Mouse (Mus musculus): ENCODE results near the gene Cdh3. TPM values are rescaled to one million over a fixed set of nuclear protein-coding genes. Genes with fewer than 3 reads are reported as not detected.

Cdh3 gene
- polyA plus RNA-seq, 1 experiment, result not detected

DNA sequence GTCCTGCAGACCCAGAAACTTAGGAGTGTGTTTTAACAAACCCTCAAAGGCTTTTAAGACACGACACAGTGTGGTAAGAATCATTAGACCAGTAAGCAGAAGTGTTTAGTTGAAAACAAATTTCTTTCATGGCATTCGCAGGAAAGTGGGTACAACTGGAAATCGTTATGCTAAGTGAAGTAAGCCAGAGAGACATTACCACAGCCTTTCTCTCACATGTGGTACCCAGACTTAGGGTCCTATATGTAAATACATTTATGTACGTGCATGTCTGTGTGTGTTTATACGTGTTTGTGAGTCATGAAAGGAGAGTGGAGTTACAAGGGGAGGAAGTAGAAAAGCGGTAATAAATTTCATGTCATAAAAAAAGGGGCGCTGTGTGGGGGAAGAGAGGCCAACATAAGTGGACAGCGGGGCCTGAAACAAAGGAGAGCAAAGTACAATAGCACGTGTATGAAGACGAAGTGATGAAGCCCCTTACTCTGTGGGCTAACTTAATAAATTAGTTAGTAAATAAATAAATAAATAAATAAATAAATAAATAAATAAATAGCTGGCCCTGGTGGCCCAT, 37.8 kb downstream of the Cdh3 start:
- Histone ChIP-seq H3K27ac (ENCODE audit: control insufficient read depth, insufficient read depth, low read depth, low read length, poor library complexity) (no peak overlapping the region), H3K4me1 (ENCODE audit: control insufficient read depth, insufficient read depth, low read length) (no peaks in the 10 kb centered on the region), H3K4me3 (replicated peaks; ENCODE audit: control insufficient read depth, low read depth, low read length) (no peak overlapping the region)
- no peak for TF ChIP-seq POLR2A (IDR thresholded peaks at IDR 0.05; ENCODE audit: borderline replicate concordance, control insufficient read depth, low read depth, low read length)
- TF ChIP-seq CTCF (IDR thresholded peaks at IDR 0.05; ENCODE audit: control insufficient read depth, insufficient read depth, low read length), result no peak
- WGBS, result 17% methylated on average over 10 of the region's 10 CpGs

DNA sequence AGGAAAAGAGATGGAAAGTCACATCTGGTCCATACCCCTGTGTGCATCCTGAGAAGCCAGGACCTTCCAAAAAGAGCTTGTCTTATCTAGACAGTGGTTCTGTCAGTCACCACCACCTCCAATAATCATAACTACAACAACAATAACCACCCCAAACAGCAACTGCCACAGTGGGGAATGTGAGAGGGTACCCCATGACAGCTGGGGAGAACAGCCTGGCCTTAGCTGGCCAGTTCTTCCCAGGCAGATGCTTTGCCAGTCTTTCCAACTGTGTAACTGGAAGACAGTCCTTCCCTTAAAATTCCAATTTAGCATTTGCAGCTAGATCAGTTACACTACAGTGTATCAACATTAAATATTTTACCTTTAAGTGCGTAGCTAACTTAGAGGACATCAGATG, 40.2 kb downstream of the Cdh3 start:
- WGBS, result 94% methylated on average over 1 of the region's 1 CpGs

DNA sequence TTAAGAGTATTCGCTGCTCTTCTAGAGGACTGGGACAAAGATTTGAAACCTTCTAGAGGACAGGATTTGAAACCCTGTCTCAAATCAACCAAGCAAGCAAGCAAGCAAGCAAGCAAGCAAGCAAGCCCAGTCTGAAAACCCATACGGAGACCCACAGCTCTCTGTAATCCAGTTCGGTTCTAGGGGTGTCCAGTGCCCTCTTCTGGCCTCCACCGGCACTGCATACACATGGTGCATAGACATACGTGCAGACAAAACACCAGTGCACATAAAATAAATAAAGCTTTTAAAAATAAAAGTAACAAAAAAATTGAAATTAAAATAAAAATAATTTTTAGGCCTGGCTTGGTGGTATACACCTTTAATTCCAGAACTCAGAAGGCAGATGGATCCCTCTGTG, 43.3 kb downstream of the Cdh3 start:
- Histone ChIP-seq H3K4me1 (ENCODE audit: control insufficient read depth, insufficient read depth, low read length) (no peaks in the 10 kb centered on the region; the same call in 1 of the 2 replicates), H3K4me3 (replicated peaks; ENCODE audit: control insufficient read depth, low read depth, low read length) (no peak overlapping the region), H3K27ac (ENCODE audit: control insufficient read depth, insufficient read depth, low read depth, low read length, poor library complexity) (no peak overlapping the region)
- 92% methylated on average over 5 of the region's 5 CpGs for WGBS
- TF ChIP-seq CTCF (IDR thresholded peaks at IDR 0.05; ENCODE audit: control insufficient read depth, insufficient read depth, low read length) (peak; percentile 15; the same call in 1 of the 2 replicates), POLR2A (IDR thresholded peaks at IDR 0.05; ENCODE audit: borderline replicate concordance, control insufficient read depth, low read depth, low read length) (no peak)

More for the DNA sequence above, 40.2 kb downstream of the Cdh3 start:
- no peak for TF ChIP-seq POLR2A (IDR thresholded peaks at IDR 0.05; ENCODE audit: borderline replicate concordance, control insufficient read depth, low read depth, low read length)
- no peak for TF ChIP-seq CTCF (IDR thresholded peaks at IDR 0.05; ENCODE audit: control insufficient read depth, insufficient read depth, low read length)
- Histone ChIP-seq H3K27ac (ENCODE audit: control insufficient read depth, insufficient read depth, low read depth, low read length, poor library complexity) (no peak overlapping the region), H3K4me1 (ENCODE audit: control insufficient read depth, insufficient read depth, low read length) (no peaks in the 10 kb centered on the region), H3K4me3 (replicated peaks; ENCODE audit: control insufficient read depth, low read depth, low read length) (no peak overlapping the region)

DNA sequence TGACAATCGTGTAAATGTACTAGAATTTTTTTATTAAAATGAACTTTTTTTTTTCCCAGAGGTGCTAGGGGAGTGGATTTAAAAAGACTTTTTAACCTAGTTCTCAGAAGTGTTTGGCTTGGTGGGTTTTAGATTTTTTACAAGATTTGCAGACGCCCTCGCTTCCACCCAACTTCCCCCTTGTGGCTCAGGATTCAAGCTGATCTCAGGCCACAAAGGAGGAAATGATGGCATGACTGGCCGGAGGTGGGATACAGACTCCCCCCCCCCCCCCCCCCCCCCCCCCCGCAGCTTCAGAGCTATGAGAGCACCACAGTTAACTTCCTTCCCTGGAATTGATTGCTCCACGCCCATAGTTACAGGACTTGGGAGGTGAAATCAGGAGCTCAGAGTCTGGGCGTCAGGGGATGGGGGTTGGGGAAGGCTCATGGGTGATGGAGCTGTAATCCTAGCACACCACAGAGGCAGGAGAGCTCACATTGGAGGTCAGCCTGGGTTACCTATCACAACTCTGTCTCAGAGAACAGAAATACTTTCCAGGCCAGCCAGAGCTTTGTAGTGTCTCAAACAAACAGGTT, 45.5 kb downstream of the Cdh3 start:
- Histone ChIP-seq H3K4me1 (ENCODE audit: control insufficient read depth, insufficient read depth, low read length) (peaks cover 2% of the 10 kb centered on the region; the same call in 1 of the 2 replicates), H3K4me3 (replicated peaks; ENCODE audit: control insufficient read depth, low read depth, low read length) (no peak overlapping the region), H3K27ac (ENCODE audit: control insufficient read depth, insufficient read depth, low read depth, low read length, poor library complexity) (no peak overlapping the region)
- 2% methylated on average over 7 of the region's 7 CpGs for WGBS
- no peak for TF ChIP-seq POLR2A (IDR thresholded peaks at IDR 0.05; ENCODE audit: borderline replicate concordance, control insufficient read depth, low read depth, low read length)
- no peak for TF ChIP-seq CTCF (IDR thresholded peaks at IDR 0.05; ENCODE audit: control insufficient read depth, insufficient read depth, low read length)

DNA sequence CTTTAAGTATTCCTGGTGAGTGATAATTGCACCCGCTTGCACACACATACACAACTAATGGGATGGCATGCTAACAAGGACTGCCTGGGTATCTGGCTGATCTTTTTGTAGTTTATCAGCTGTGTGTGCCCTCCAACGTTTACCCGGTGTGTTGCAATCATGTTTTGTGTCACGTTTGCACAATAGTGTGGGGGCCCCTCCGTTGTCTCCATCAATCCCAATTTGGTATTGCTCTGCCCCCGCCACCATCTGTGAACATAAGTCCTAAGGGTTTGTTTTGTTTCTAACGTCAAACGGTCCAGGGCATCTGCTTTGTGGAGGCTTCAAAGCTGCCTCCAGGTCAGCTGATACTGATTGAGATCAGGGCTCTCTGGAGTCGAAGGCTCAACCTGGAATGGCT, 49.2 kb downstream of the Cdh3 start:
- TF ChIP-seq CTCF (IDR thresholded peaks at IDR 0.05; ENCODE audit: control insufficient read depth, insufficient read depth, low read length), result no peak
- TF ChIP-seq POLR2A (IDR thresholded peaks at IDR 0.05; ENCODE audit: borderline replicate concordance, control insufficient read depth, low read depth, low read length), result no peak
- no peak overlapping the region for H3K4me3 ChIP-seq (replicated peaks; ENCODE audit: control insufficient read depth, low read depth, low read length)
- peaks cover 6% of the 10 kb centered on the region; the same call in 1 of the 2 replicates for H3K4me1 ChIP-seq (ENCODE audit: control insufficient read depth, insufficient read depth, low read length)
- H3K27ac ChIP-seq (ENCODE audit: control insufficient read depth, insufficient read depth, low read depth, low read length, poor library complexity), result no peak overlapping the region
- 34% methylated on average over 9 of the region's 9 CpGs for WGBS

DNA sequence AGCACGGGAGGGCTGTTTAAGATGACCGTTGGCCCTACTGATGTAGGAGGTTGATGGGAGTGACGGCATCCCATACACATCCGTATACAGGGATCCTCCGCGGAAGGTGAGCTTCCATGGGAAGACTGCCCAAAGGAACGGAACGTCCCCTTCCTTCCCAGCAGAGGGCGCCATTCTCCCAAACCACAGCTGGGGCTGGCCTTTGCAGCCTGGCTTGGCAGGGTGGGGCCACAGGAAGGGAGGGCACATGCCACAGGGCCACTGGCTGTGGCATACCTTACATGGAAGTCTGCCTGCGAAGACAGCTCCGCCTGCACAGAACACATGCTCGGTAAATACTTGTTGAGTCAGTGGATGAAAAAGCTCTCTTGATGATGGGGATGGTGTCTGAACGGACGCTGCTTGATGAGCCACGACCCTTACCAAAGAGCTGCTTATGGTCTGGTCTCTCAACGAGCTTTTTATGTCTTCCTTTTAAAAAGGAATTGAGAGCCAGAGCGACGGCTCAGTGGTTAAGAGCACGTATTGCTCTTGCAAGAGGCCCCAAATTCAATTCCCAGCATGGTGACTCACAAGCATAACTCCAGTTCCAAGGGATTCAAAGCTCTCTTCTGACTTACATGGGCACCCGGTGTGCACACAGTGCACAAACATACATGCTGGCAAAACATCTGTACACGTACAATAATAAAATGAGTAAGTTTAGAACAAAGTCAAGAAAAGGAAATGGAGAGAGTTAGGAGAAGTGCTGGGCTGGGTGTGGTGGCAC, 50.6 kb downstream of the Cdh3 start:
- TF ChIP-seq POLR2A (IDR thresholded peaks at IDR 0.05; ENCODE audit: borderline replicate concordance, control insufficient read depth, low read depth, low read length) (no peak), CTCF (IDR thresholded peaks at IDR 0.05; ENCODE audit: control insufficient read depth, insufficient read depth, low read length) (peak; percentile 83)
- Histone ChIP-seq H3K4me3 (replicated peaks; ENCODE audit: control insufficient read depth, low read depth, low read length) (no peak overlapping the region), H3K27ac (ENCODE audit: control insufficient read depth, insufficient read depth, low read depth, low read length, poor library complexity) (no peak overlapping the region), H3K4me1 (ENCODE audit: control insufficient read depth, insufficient read depth, low read length) (peaks cover 6% of the 10 kb centered on the region; the same call in 1 of the 2 replicates)
- 21% methylated on average over 21 of the region's 21 CpGs for WGBS

DNA sequence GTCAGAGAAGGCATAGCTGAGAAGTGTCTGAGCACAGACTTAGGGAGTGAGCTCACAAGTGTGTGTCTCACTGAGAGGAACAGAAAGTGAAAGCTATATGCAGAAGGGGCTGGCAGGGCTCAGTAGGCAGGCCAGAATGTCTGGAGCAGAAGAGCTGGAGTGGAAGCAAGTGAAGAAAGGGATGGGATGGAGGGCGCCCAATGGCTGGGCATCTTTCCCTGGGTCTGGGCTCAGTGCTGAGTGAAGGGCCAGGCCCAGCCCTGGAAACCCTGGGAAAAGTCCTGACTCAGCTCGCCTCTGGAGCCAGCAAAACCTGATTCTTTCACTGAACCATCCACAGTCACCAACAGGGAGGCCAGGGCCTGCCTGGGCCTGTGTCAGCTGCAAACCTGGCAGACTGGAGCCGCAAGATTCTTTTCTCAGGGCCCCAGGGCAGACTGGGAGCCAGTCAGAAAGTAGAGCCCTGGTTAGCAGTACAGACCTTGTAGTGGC, 53.0 kb downstream of the Cdh3 start:
- Histone ChIP-seq H3K4me3 (replicated peaks; ENCODE audit: control insufficient read depth, low read depth, low read length) (no peak overlapping the region), H3K27ac (ENCODE audit: control insufficient read depth, insufficient read depth, low read depth, low read length, poor library complexity) (no peak overlapping the region; the same call in 1 of the 2 replicates), H3K4me1 (ENCODE audit: control insufficient read depth, insufficient read depth, low read length) (peaks cover 6% of the 10 kb centered on the region; the same call in 1 of the 2 replicates)
- no peak for TF ChIP-seq POLR2A (IDR thresholded peaks at IDR 0.05; ENCODE audit: borderline replicate concordance, control insufficient read depth, low read depth, low read length)
- TF ChIP-seq CTCF (IDR thresholded peaks at IDR 0.05; ENCODE audit: control insufficient read depth, insufficient read depth, low read length), result no peak
- 70% methylated on average over 3 of the region's 3 CpGs for WGBS

DNA sequence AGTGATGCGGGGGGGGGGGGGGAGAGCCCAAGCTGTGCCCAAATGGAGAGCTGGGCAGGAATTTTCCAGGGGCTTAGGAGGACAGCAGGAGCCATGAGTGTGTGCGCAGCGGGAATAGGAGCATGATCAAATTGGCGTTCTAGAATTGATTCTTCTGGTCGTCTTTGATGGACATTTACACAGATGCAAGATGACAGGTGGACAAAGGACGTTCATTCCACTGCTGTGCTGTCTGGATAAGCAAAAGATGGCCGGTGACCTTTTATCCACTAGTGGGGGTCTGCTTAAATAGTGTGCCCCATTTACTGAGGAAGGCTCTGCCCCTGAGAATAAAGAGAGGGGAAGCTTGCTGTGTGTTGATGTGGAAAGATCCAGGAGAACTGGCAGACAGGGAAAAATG, 58.3 kb downstream of the Cdh3 start:
- no peak overlapping the region for H3K4me3 ChIP-seq (replicated peaks; ENCODE audit: control insufficient read depth, low read depth, low read length)
- WGBS, result 84% methylated on average over 7 of the region's 7 CpGs

More for the DNA sequence above, 58.3 kb downstream of the Cdh3 start:
- no peaks in the 10 kb centered on the region for H3K4me1 ChIP-seq (ENCODE audit: control insufficient read depth, insufficient read depth, low read length)
- no peak overlapping the region; the same call in 1 of the 2 replicates for H3K27ac ChIP-seq (ENCODE audit: control insufficient read depth, insufficient read depth, low read depth, low read length, poor library complexity)
- no peak for TF ChIP-seq POLR2A (IDR thresholded peaks at IDR 0.05; ENCODE audit: borderline replicate concordance, control insufficient read depth, low read depth, low read length)
- no peak for TF ChIP-seq CTCF (IDR thresholded peaks at IDR 0.05; ENCODE audit: control insufficient read depth, insufficient read depth, low read length)

Data from bone marrow, adult 2 months (tissue).